Mouse (Mus musculus) lung, adult 2 months (tissue): ENCODE data around the gene Wdr92.

ENCODE experiments used
- CTCF ChIP-seq: fragments of 200-500 bp; IDR thresholded peaks from 2 replicates; pipeline ENCODE4 v1.5.1; 2011; ENCODE audit warnings: mild to moderate bottlenecking, low read length, control low read depth; ENCODE audit not compliant: insufficient read depth
- POLR2A ChIP-seq: fragments of 200-500 bp; IDR thresholded peaks from 2 replicates; pipeline ENCODE4 v1.6.1; 2011; ENCODE audit warnings: low read depth, mild to moderate bottlenecking, control low read depth, low read length, borderline replicate concordance; ENCODE audit errors: extremely low read depth

- no peak for TF ChIP-seq CTCF
- TF ChIP-seq POLR2A: no peak
Measured at GRCm38 (mm10) chr11:17212141-17212495, 30.2 kb downstream of the Wdr92 start.
